Mouse (Mus musculus) G1E (cell line): ENCODE measurements at regions not wholly inside any gene's neighbourhood (a gene's known extent, or its start where the extent isn't known, plus 50 kb on each side); places are given as distances from the start of the nearest gene placed in this dataset.

Experiments used
- CTCF ChIP-seq: IDR thresholded peaks from 2 replicates; pipeline ENCODE4 v1.5.1; 2012; ENCODE audit warnings: low read depth, low read length, inconsistent platforms, mixed read lengths
- GATA1 ChIP-seq: IDR thresholded peaks from 2 replicates; pipeline ENCODE4 v1.6.1; 2012; ENCODE audit warnings: borderline replicate concordance, low read length, inconsistent platforms, mixed read lengths
- GATA2 ChIP-seq: IDR thresholded peaks from 2 replicates; pipeline ENCODE4 v1.6.1; 2012; ENCODE audit warnings: low read depth, low read length, inconsistent platforms, borderline replicate concordance
- POLR2AphosphoS5 ChIP-seq: IDR thresholded peaks from 2 replicates; pipeline ENCODE4 v1.6.1; 2012; ENCODE audit warnings: low read depth, low read length, inconsistent platforms; ENCODE audit not compliant: insufficient replicate concordance
- TAL1 ChIP-seq: conservative IDR thresholded peaks from 2 replicates; pipeline ENCODE4 v1.6.1; 2012; ENCODE audit warnings: low read depth, low read length, inconsistent platforms, mixed read lengths

- no peak for TF ChIP-seq TAL1
- no peak for TF ChIP-seq CTCF
- TF ChIP-seq GATA1, result no peak
- no peak for TF ChIP-seq POLR2AphosphoS5
- TF ChIP-seq GATA2, result no peak
Observed at GRCm38 (mm10) chr8:116828220-116828619, 93.0 kb downstream of the Cmc2 start.
